Mouse (Mus musculus) forebrain, embryonic 12.5 days (tissue): ENCODE measurements around the gene Gm2696. TPM values are rescaled to one million over a fixed set of nuclear protein-coding genes. Genes with fewer than 3 reads are reported as not detected.

Experiments used
- ATAC-seq: fragments of 200-750 bp; cut with Nextera tagmentation; 2 replicates; pipeline ENCODE4 v1.8.0; 2017; ENCODE audit warnings: moderate TSS enrichment; ENCODE audit not compliant: low FRiP score
- H3K27ac ChIP-seq: fragments of 300-500 bp; sonication (generic); 2 replicates; pipeline ENCODE4 v1.5.1; 2016; ENCODE audit warnings: mild to moderate bottlenecking
- H3K27me3 ChIP-seq: fragments of 300-500 bp; sonication (generic); 2 replicates; pipeline ENCODE4 v1.6.1; 2016; ENCODE audit warnings: mild to moderate bottlenecking
- H3K36me3 ChIP-seq: fragments of 300-500 bp; sonication (generic); replicated peaks from 2 replicates; pipeline ENCODE4 v1.6.1; 2016; ENCODE audit warnings: mild to moderate bottlenecking
- H3K4me1 ChIP-seq: fragments of 300-500 bp; sonication (generic); 2 replicates; pipeline ENCODE4 v1.6.1; 2016
- H3K4me2 ChIP-seq: fragments of 300-500 bp; sonication (generic); 2 replicates; pipeline ENCODE4 v1.6.1; 2016; ENCODE audit warnings: mild to moderate bottlenecking, moderate library complexity
- H3K4me3 ChIP-seq: fragments of 300-500 bp; sonication (generic); replicated peaks from 2 replicates; pipeline ENCODE4 v1.5.1; 2016; ENCODE audit warnings: mild to moderate bottlenecking
- H3K9ac ChIP-seq: fragments of 300-500 bp; sonication (generic); 2 replicates; pipeline ENCODE4 v1.6.1; 2016; ENCODE audit warnings: mild to moderate bottlenecking
- H3K9me3 ChIP-seq: fragments of 300-500 bp; sonication (generic); 2 replicates; pipeline ENCODE4 v1.6.1; 2016
- WGBS: fragments of 180-500 bp; shearing (Covaris S2); methylation state at CpG from one replicate; pipeline ENCODE4 v1.1.7; 2016; 5-methylcytosine and 5-hydroxymethylcytosine counted together
- polyA plus RNA-seq: library from polyadenylated mRNA; unstranded; fragments of >200 nt; fragmentation: Nextera tagmentation; extraction: Ambion mirVana; gene quantifications from 2 replicates; pipeline ENCODE4 v1.2.1, GENCODE M21; 2016

Gene Gm2696
- polyA plus RNA-seq, 1 experiment from 2014 or later: not detected

DNA sequence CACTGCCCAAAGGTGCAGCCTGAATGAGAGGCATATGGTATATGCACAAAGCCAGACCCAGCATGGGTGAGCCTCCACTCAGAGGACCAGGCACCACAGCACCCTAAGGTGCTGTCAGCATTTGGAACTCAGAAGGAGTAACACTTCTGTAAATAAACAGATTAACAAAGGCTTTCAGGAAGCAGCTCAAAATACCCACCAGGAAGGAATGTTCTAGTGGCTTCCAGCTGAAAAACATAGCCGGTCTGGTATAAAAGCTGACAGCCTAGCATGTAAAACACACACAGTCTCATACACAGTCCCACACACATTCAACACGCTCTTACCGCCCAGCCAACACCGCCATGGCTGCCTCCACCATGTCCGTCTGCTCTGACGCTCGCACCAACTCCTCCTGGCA lies 47.2 kb downstream of the Gm2696 start, which contains the start of gene Gm3285:
Gene Gm3285 (plus strand): TSS at position 301 of the 400 bp plus-strand sequence.
- ATAC-seq: no peak
- H3K36me3 ChIP-seq: no peaks in the 10 kb centered on the region
- H3K27me3 ChIP-seq: no peaks in the 10 kb centered on the region
- no peak within 1 kb of the TSS for H3K9ac ChIP-seq
- H3K4me1 ChIP-seq: no peaks in the 10 kb centered on the region
- no peak within 1 kb of the TSS for H3K4me3 ChIP-seq
- H3K4me2 ChIP-seq: no peak within 1 kb of the TSS
- no peaks in the 10 kb centered on the region for H3K9me3 ChIP-seq
- no peak within 1 kb of the TSS for H3K27ac ChIP-seq
- 41% methylated on average over 7 of the region's 7 CpGs for WGBS

DNA sequence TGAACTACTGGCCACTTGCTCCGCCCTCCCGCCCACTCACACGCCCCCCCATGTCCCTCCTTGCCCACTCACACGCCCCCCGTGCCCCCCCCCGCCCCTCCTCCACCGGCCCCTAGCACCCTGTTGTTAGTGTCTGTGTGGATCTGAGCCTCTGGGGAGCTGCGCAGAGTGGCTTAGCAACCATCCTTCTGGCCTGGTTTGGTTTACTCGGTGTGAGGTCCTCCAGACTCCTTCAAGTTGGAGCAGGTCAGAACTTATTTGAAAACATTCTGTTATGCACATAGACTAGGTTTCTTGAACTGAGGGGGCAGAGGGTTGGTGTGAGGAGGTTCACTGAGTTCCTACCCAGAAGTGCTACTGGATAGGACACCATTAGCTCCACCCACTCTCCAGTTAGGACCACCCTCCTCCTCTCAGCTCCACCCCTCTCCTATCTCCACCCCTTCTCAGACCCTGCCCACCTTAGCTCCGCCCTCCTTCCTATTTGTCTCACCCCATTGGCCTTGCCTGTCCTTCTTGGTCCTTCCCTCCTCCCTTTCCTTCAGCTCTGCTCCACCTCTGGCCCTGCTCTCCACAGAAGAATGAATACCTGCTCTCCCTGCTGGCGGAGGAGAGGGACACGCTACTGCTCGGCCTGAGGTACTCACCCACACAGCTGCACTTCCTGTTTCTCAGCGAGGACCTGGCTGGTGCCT lies 49.7 kb downstream of the Gm2696 start:
- Histone ChIP-seq H3K27me3 (no peaks in the 10 kb centered on the region), H3K27ac (no peak overlapping the region)
- ATAC-seq: peak; percentile 64

DNA sequence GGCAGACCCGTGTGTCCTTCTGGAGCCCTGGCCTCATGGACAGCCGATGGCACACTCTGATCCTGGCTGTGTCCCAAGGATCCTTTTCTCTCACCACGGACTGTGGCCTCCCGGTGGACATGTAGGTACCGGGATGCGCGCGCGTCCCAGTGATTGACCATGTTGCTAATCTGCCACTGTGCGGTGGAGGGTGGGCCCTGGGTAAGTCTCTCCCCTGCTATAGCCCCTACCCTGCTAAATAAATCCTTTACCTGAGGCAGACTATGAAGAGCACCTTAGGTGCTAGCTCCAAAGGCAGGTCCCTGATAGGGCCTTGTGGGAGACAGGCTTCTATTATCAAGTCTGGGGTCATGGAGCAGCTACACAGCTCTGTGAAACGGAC lies 50.3 kb downstream of the Gm2696 start:
- Histone ChIP-seq H3K4me2 (peak overlapping the region; percentile 40), H3K9me3 (no peaks in the 10 kb centered on the region), H3K9ac (no peak overlapping the region), H3K27me3 (no peaks in the 10 kb centered on the region), H3K4me1 (no peaks in the 10 kb centered on the region), H3K36me3 (no peaks in the 10 kb centered on the region), H3K4me3 (peak overlapping the region; percentile 14), H3K27ac (no peak overlapping the region)
- ATAC-seq: no peak
- 39% methylated on average over 11 of the region's 11 CpGs for WGBS

More for the DNA sequence above, 49.7 kb downstream of the Gm2696 start:
- Histone ChIP-seq H3K4me3 (peak overlapping the region; percentile 14), H3K9me3 (no peaks in the 10 kb centered on the region), H3K36me3 (no peaks in the 10 kb centered on the region), H3K4me1 (no peaks in the 10 kb centered on the region), H3K9ac (no peak overlapping the region), H3K4me2 (peak overlapping the region; percentile 40)
- 40% methylated on average over 14 of the region's 14 CpGs for WGBS

DNA sequence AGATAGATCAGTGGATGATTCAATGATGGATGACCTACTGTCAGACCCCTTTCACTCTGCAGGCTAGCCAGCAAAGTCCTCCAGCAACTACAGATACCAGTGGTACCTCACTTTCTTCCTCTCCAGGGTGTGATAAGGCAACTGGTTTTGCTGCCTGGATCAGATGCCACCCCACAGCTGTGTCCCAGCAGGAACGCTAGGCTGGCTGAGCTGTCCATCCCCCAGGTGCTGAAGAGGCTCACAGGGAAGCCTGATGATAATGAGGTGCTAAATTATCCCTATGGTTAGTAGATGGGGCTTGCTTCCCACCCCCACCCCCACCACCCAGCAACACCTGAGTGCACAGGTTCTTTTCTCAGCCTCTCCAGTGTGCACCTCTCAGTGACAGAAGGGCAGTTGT lies 53.1 kb downstream of the Gm2696 start:
- no peaks in the 10 kb centered on the region for H3K27me3 ChIP-seq
- H3K9ac ChIP-seq: no peak overlapping the region
- no peak overlapping the region for H3K4me3 ChIP-seq
- H3K36me3 ChIP-seq: no peaks in the 10 kb centered on the region
- WGBS: 35% methylated on average over 1 of the region's 1 CpGs
- no peak overlapping the region for H3K27ac ChIP-seq
- no peak for ATAC-seq
- H3K9me3 ChIP-seq: no peaks in the 10 kb centered on the region
- H3K4me2 ChIP-seq: no peak overlapping the region
- H3K4me1 ChIP-seq: no peaks in the 10 kb centered on the region

DNA sequence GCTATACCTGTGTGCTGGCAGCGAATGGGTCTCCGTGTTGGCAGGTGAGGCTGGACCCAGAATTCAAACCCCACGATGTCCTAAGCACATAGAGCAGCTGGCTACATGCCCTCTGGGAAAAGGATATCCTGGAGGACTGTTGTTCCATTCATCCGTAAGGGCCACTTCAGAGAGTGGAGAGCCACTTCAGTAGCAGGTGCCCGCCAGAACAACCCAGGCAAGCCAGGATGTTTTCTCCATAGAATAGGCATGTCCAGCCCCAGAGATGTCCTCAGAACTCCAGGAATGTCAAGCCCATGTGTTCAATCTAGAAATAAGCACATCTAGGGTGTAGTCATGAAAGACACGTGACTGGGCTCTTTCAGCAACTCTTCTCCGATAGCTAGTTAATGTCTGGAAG lies 55.2 kb downstream of the Gm2696 start:
- Histone ChIP-seq H3K27me3 (no peaks in the 10 kb centered on the region), H3K4me3 (no peak overlapping the region), H3K9ac (no peak overlapping the region), H3K36me3 (no peaks in the 10 kb centered on the region), H3K4me1 (no peaks in the 10 kb centered on the region), H3K9me3 (no peaks in the 10 kb centered on the region), H3K4me2 (no peak overlapping the region), H3K27ac (no peak overlapping the region)
- no peak for ATAC-seq
- 82% methylated on average over 7 of the region's 7 CpGs for WGBS

DNA sequence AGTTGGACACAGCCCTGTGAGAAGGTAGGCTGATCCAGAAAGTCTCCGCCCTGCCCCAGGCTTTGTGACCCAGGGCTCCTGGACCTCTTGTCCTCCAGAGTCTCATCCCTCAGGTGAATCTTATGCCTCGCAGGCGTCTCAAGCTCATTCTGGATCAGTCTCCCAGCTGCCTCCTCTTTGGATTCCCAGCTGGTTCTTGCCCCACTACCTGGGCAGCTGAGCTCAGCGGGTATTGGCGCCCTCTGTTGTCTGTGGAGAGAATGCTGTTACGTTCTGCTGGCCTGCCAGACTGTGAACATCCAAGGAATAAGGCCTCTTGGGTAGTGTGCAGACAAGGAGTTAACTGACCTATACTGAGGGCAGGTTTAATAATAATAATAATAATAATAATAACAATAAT lies 64.5 kb downstream of the Gm2696 start:
- Histone ChIP-seq H3K27me3 (no peaks in the 10 kb centered on the region), H3K9me3 (no peaks in the 10 kb centered on the region), H3K4me1 (no peaks in the 10 kb centered on the region), H3K4me2 (no peak overlapping the region), H3K4me3 (no peak overlapping the region), H3K36me3 (no peaks in the 10 kb centered on the region), H3K27ac (no peak overlapping the region), H3K9ac (no peak overlapping the region)
- WGBS: 54% methylated on average over 6 of the region's 6 CpGs
- ATAC-seq: no peak

DNA sequence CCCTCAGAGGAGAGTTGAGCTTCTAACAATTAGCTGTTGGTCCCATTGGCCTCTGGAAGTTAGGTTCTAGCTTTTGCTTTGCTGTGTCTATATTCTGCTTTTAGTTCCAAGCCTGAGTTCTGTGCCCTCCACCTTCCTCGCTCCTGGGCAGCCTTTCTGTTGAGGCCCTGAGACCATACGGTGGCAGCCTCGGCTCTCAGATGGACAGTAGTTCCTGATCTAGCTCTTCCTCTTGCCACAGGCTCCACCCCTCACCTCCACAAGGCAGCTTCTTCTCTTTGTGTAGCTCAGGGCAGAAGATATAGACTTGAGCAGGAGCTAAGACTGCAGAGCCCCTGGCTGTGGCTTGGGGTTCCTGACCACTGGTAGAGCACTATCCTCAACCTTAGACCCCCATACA lies 65.8 kb downstream of the Gm2696 start:
- no peaks in the 10 kb centered on the region for H3K4me1 ChIP-seq
- no peaks in the 10 kb centered on the region for H3K27me3 ChIP-seq
- no peak overlapping the region for H3K27ac ChIP-seq
- no peak for ATAC-seq
- no peaks in the 10 kb centered on the region for H3K9me3 ChIP-seq
- no peak overlapping the region for H3K4me2 ChIP-seq
- no peak overlapping the region for H3K4me3 ChIP-seq
- H3K9ac ChIP-seq: no peak overlapping the region
- H3K36me3 ChIP-seq: no peaks in the 10 kb centered on the region
- WGBS: 88% methylated on average over 3 of the region's 3 CpGs

DNA sequence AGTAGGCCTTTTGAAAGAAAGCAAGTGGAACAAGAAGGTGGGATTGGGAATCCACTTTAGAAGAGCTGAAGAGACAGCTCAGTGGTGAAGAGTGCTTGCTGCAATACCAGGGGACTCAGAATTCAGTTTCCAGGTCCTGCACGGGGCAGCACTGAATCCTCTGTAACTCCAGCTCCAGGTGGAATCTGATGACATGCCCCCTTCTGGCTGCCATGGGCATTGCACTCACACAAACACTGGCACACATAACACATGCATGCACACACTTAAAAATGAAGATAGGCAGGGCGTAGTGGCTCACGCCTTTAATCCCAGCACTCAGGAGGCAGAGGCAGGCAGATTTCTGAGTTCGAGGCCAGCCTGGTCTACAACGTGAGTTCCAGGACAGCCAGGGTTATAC lies 68.1 kb downstream of the Gm2696 start:
- no peaks in the 10 kb centered on the region for H3K36me3 ChIP-seq

More for the DNA sequence above, 68.1 kb downstream of the Gm2696 start:
- no peak for ATAC-seq
- H3K4me2 ChIP-seq: no peak overlapping the region
- 87% methylated on average over 5 of the region's 5 CpGs for WGBS
- no peak overlapping the region for H3K4me3 ChIP-seq
- H3K4me1 ChIP-seq: no peaks in the 10 kb centered on the region
- H3K27me3 ChIP-seq: no peaks in the 10 kb centered on the region
- H3K9me3 ChIP-seq: no peaks in the 10 kb centered on the region
- H3K27ac ChIP-seq: no peak overlapping the region
- H3K9ac ChIP-seq: no peak overlapping the region

Other genes with a start within 250 kb of the Gm2696 start
- 61.9 and 64.6 TPM in 2 replicates for gene Pttg1ip, start 233.0 kb upstream of the Gm2696 start, polyA plus RNA-seq
- 322 and 326 TPM in 2 replicates for gene Sumo3, start 208.6 kb upstream of the Gm2696 start, polyA plus RNA-seq
- 15.7 and 23.4 TPM in 2 replicates for gene Gm49325, start 208.5 kb upstream of the Gm2696 start, polyA plus RNA-seq
- 87.0 and 92.7 TPM in 2 replicates for gene Ube2g2, start 192.4 kb upstream of the Gm2696 start, polyA plus RNA-seq
- 0.46 and 0.92 TPM in 2 replicates for gene Tspear, start 128.1 kb upstream of the Gm2696 start, polyA plus RNA-seq
- gene Gm19402, start 123.9 kb upstream of the Gm2696 start, polyA plus RNA-seq: not detected in 2 replicates
- not detected in 2 replicates for gene Gm9508, start 117.4 kb upstream of the Gm2696 start, polyA plus RNA-seq
- gene Gm10272, start 108.1 kb upstream of the Gm2696 start, polyA plus RNA-seq: not detected in 2 replicates
- gene Gm10024, start 103.2 kb upstream of the Gm2696 start, polyA plus RNA-seq: not detected in 2 replicates
- gene Gm10142, start 98.9 kb upstream of the Gm2696 start, polyA plus RNA-seq: not detected in 2 replicates
- not detected in 2 replicates for gene Krtap12-1, start 94.1 kb upstream of the Gm2696 start, polyA plus RNA-seq
- not detected in 2 replicates for gene Gm10100, start 88.2 kb upstream of the Gm2696 start, polyA plus RNA-seq
- not detected in 2 replicates for gene Gm18596, start 72.0 kb upstream of the Gm2696 start, polyA plus RNA-seq
- not detected in 2 replicates for gene Gm9736, start 63.3 kb upstream of the Gm2696 start, polyA plus RNA-seq
- not detected in 2 replicates for gene Gm3233, start 55.0 kb upstream of the Gm2696 start, polyA plus RNA-seq
- not detected in 2 replicates for gene Gm3238, start 43.4 kb upstream of the Gm2696 start, polyA plus RNA-seq
- not detected in 2 replicates for gene Gm7138, start 37.7 kb upstream of the Gm2696 start, polyA plus RNA-seq
- gene Gm3250, start 32.1 kb upstream of the Gm2696 start, polyA plus RNA-seq: not detected in 2 replicates
- not detected in 2 replicates for gene Gm7137, start 26.5 kb upstream of the Gm2696 start, polyA plus RNA-seq
- gene Gm9639, start 19.6 kb upstream of the Gm2696 start, polyA plus RNA-seq: not detected in 2 replicates
- gene Gm19668, start 15.5 kb upstream of the Gm2696 start, polyA plus RNA-seq: not detected in 2 replicates
- not detected in 2 replicates for gene Gm9507, start 2.8 kb upstream of the Gm2696 start, polyA plus RNA-seq
- not detected in 2 replicates for gene Krtap10-4, start 12.4 kb downstream of the Gm2696 start, polyA plus RNA-seq
- gene Krtap10-10, start 21.3 kb downstream of the Gm2696 start, polyA plus RNA-seq: not detected in 2 replicates
- gene Gm36176, start 32.1 kb downstream of the Gm2696 start, polyA plus RNA-seq: not detected in 2 replicates
- not detected in 2 replicates for gene Gm10318, start 38.2 kb downstream of the Gm2696 start, polyA plus RNA-seq
- gene Gm3285, start 47.3 kb downstream of the Gm2696 start, polyA plus RNA-seq: not detected in 2 replicates
- gene Lrrc3, start 87.9 kb downstream of the Gm2696 start, polyA plus RNA-seq: 4.4 and 4.7 TPM in 2 replicates
- gene Trpm2, start 155.9 kb downstream of the Gm2696 start, polyA plus RNA-seq: 0.62 and 1.1 TPM in 2 replicates
- 28.1 and 32.2 TPM in 2 replicates for gene 1810043G02Rik, start 163.8 kb downstream of the Gm2696 start, polyA plus RNA-seq
- gene Pfkl, start 195.4 kb downstream of the Gm2696 start, polyA plus RNA-seq: 134 and 135 TPM in 2 replicates
- gene Dnmt3l, start 227.3 kb downstream of the Gm2696 start, polyA plus RNA-seq: not detected in 2 replicates
- gene Aire, start 228.9 kb downstream of the Gm2696 start, polyA plus RNA-seq: 0.11 and 0.19 TPM in 2 replicates